Mouse (Mus musculus) embryonic facial prominence, embryonic 14.5 days (tissue): ENCODE results near the gene Pex5l. TPM values are rescaled to one million over a fixed set of nuclear protein-coding genes. Genes with fewer than 3 reads are reported as not detected.

Experiments
- ATAC-seq: fragments of 200-750 bp; cut with Nextera tagmentation; 2 replicates; pipeline ENCODE4 v1.8.0; 2017; ENCODE audit warnings: low read depth, moderate number of reproducible peaks, moderate TSS enrichment
- DNase-seq: peaks from one replicate; pipeline ENCODE4 v3.0.0-alpha.2; 2015; ENCODE audit warnings: low spot score
- H3K27ac ChIP-seq: fragments of 300-500 bp; sonication (generic); replicated peaks from 2 replicates; pipeline ENCODE4 v1.5.1; 2014; ENCODE audit warnings: low read depth, mild to moderate bottlenecking, low read length, moderate library complexity
- H3K27me3 ChIP-seq: fragments of 300-500 bp; sonication (generic); replicated peaks from 2 replicates; pipeline ENCODE4 v1.6.1; 2014; ENCODE audit warnings: low read length; ENCODE audit not compliant: control insufficient read depth, insufficient read depth
- H3K36me3 ChIP-seq: fragments of 300-500 bp; sonication (generic); 2 replicates; pipeline ENCODE4 v1.6.1; 2014; ENCODE audit warnings: low read length, mixed read lengths; ENCODE audit not compliant: control insufficient read depth, insufficient read depth
- H3K4me1 ChIP-seq: fragments of 300-500 bp; sonication (generic); 2 replicates; pipeline ENCODE4 v1.6.1; 2014; ENCODE audit warnings: antibody characterized with exemption, low read length; ENCODE audit not compliant: control insufficient read depth, insufficient read depth
- H3K4me2 ChIP-seq: fragments of 300-500 bp; sonication (generic); 2 replicates; pipeline ENCODE4 v1.6.1; 2014; ENCODE audit warnings: low read depth, mild to moderate bottlenecking, low read length, moderate library complexity, mixed read lengths
- H3K4me3 ChIP-seq: fragments of 300-500 bp; sonication (generic); 2 replicates; pipeline ENCODE4 v1.5.1; 2014; ENCODE audit warnings: low read depth, mild to moderate bottlenecking, low read length
- H3K9ac ChIP-seq: fragments of 300-500 bp; sonication (generic); 2 replicates; pipeline ENCODE4 v1.6.1; 2014; ENCODE audit warnings: low read depth, mild to moderate bottlenecking, low read length, moderate library complexity, mixed read lengths
- H3K9me3 ChIP-seq: fragments of 300-500 bp; sonication (generic); 2 replicates; pipeline ENCODE4 v1.6.1; 2016; ENCODE audit warnings: low read length; ENCODE audit not compliant: control insufficient read depth
- WGBS: fragments of 180-500 bp; shearing (Covaris S2); extraction: QIAGEN DNeasy Blood & Tissue Kit; methylation state at CpG from one replicate; pipeline ENCODE4 v1.1.7; 2014; 5-methylcytosine and 5-hydroxymethylcytosine counted together
- polyA plus RNA-seq: library from polyadenylated mRNA; unstranded; fragments of >200 nt; fragmentation: Nextera tagmentation; extraction: Ambion mirVana; gene quantifications from 2 replicates; pipeline ENCODE4 v1.2.1, GENCODE M21; 2014

The Pex5l gene
- 1.3 and 1.6 TPM in 2 replicates for polyA plus RNA-seq

GRCm38 (mm10) chr3:33142901-33143461 is at the start of gene Pex5l:
Pex5l (minus strand) TSS chr3:33143247.
- H3K4me3 ChIP-seq: peak within 1 kb of the TSS; percentile 50
- peaks cover 24% of the 10 kb centered on the region for H3K27me3 ChIP-seq
- peak; percentile 89 for DNase-seq
- H3K27ac ChIP-seq: no peak within 1 kb of the TSS
- peak within 1 kb of the TSS; percentile 84 for H3K4me2 ChIP-seq
- no peaks in the 10 kb centered on the region for H3K9me3 ChIP-seq
- peak within 1 kb of the TSS; percentile 46 for H3K9ac ChIP-seq
- ATAC-seq: peak; percentile 94
- WGBS: 0% methylated on average over 16 of the region's 88 CpGs
- 0 out of 2 replicates have a peak, but pooled peaks cover 3% of the 10 kb centered on the region for H3K4me1 ChIP-seq
- no peaks in the 10 kb centered on the region for H3K36me3 ChIP-seq

- DNase-seq (no peak), ATAC-seq (no peak)
- no peak overlapping the region for H3K4me3 ChIP-seq
- no peaks in the 10 kb centered on the region for H3K4me1 ChIP-seq
- 28% methylated on average over 3 of the region's 3 CpGs for WGBS
- no peak overlapping the region for H3K4me2 ChIP-seq
- no peaks in the 10 kb centered on the region for H3K36me3 ChIP-seq
- H3K9ac ChIP-seq: no peak overlapping the region
- no peaks in the 10 kb centered on the region for H3K9me3 ChIP-seq
- no peak overlapping the region for H3K27ac ChIP-seq
- H3K27me3 ChIP-seq: no peaks in the 10 kb centered on the region
Observed at GRCm38 (mm10) chr3:33165186-33165585, 22.1 kb upstream of the Pex5l start.

GRCm38 (mm10) chr3:33163821-33164220 is 20.8 kb upstream of the Pex5l start:
- no peak overlapping the region for H3K4me2 ChIP-seq
- H3K9ac ChIP-seq: no peak overlapping the region
- no peak overlapping the region for H3K4me3 ChIP-seq
- no peaks in the 10 kb centered on the region for H3K36me3 ChIP-seq
- DNase-seq (no peak), ATAC-seq (no peak)
- H3K27ac ChIP-seq: no peak overlapping the region
- no peaks in the 10 kb centered on the region for H3K9me3 ChIP-seq
- H3K27me3 ChIP-seq: no peaks in the 10 kb centered on the region
- no peaks in the 10 kb centered on the region for H3K4me1 ChIP-seq

- H3K27me3 ChIP-seq: peaks cover 24% of the 10 kb centered on the region
- ATAC-seq (no peak), DNase-seq (no peak)
- no peak overlapping the region for H3K9ac ChIP-seq
- peak overlapping the region; percentile 50 for H3K4me3 ChIP-seq
- 75% methylated on average over 7 of the region's 7 CpGs for WGBS
- H3K4me2 ChIP-seq: peak overlapping the region; percentile 84; the same call in 1 of the 2 replicates
- no peak overlapping the region for H3K27ac ChIP-seq
- H3K4me1 ChIP-seq: 0 out of 2 replicates have a peak, but pooled peaks cover 3% of the 10 kb centered on the region
- H3K9me3 ChIP-seq: no peaks in the 10 kb centered on the region
- H3K36me3 ChIP-seq: no peaks in the 10 kb centered on the region
Observed at GRCm38 (mm10) chr3:33143592-33143991, 545 bp upstream of the Pex5l start.

- H3K9ac ChIP-seq: peak overlapping the region; percentile 46
- no peak overlapping the region for H3K27ac ChIP-seq
- H3K4me1 ChIP-seq: 0 out of 2 replicates have a peak, but pooled peaks cover 3% of the 10 kb centered on the region
- WGBS: under 1% methylated on average over 17 of the region's 17 CpGs
- H3K9me3 ChIP-seq: no peaks in the 10 kb centered on the region
- ATAC-seq (peak; percentile 28; the same call in 1 of the 2 replicates), DNase-seq (no peak)
- no peaks in the 10 kb centered on the region for H3K36me3 ChIP-seq
- H3K4me3 ChIP-seq: peak overlapping the region; percentile 50
- peak overlapping the region; percentile 84 for H3K4me2 ChIP-seq
- H3K27me3 ChIP-seq: peaks cover 24% of the 10 kb centered on the region
Observed at GRCm38 (mm10) chr3:33142398-33142797, 649 bp downstream of the Pex5l start.

GRCm38 (mm10) chr3:33129944-33130343 is 13.1 kb downstream of the Pex5l start:
- DNase-seq: no peak

GRCm38 (mm10) chr3:33124796-33125195 is 18.3 kb downstream of the Pex5l start:
- H3K27ac ChIP-seq: no peak overlapping the region
- H3K36me3 ChIP-seq: no peaks in the 10 kb centered on the region
- 84% methylated on average over 5 of the region's 5 CpGs for WGBS
- H3K4me2 ChIP-seq: no peak overlapping the region
- DNase-seq: no peak
- H3K9ac ChIP-seq: no peak overlapping the region
- H3K4me1 ChIP-seq: no peaks in the 10 kb centered on the region
- H3K27me3 ChIP-seq: no peaks in the 10 kb centered on the region
- ATAC-seq: no peak
- H3K9me3 ChIP-seq: no peaks in the 10 kb centered on the region
- H3K4me3 ChIP-seq: no peak overlapping the region

More at GRCm38 (mm10) chr3:33129944-33130343, 13.1 kb downstream of the Pex5l start:
- no peak overlapping the region for H3K27ac ChIP-seq
- H3K27me3 ChIP-seq: no peaks in the 10 kb centered on the region
- H3K4me3 ChIP-seq: no peak overlapping the region
- H3K9ac ChIP-seq: no peak overlapping the region
- H3K4me2 ChIP-seq: no peak overlapping the region
- no peaks in the 10 kb centered on the region for H3K36me3 ChIP-seq
- ATAC-seq: no peak; the same call in 1 of the 2 replicates
- no peaks in the 10 kb centered on the region for H3K9me3 ChIP-seq
- H3K4me1 ChIP-seq: no peaks in the 10 kb centered on the region

- 82% methylated on average over 1 of the region's 2 CpGs for WGBS
- no peaks in the 10 kb centered on the region for H3K9me3 ChIP-seq
- no peaks in the 10 kb centered on the region for H3K36me3 ChIP-seq
- no peak overlapping the region for H3K4me3 ChIP-seq
- ATAC-seq (no peak), DNase-seq (no peak)
- H3K4me2 ChIP-seq: no peak overlapping the region
- no peaks in the 10 kb centered on the region for H3K4me1 ChIP-seq
- no peak overlapping the region for H3K9ac ChIP-seq
- no peak overlapping the region for H3K27ac ChIP-seq
- no peaks in the 10 kb centered on the region for H3K27me3 ChIP-seq
Observed at GRCm38 (mm10) chr3:33105785-33106184, 37.3 kb downstream of the Pex5l start.

- DNase-seq (no peak), ATAC-seq (no peak)
- Histone ChIP-seq H3K9ac (no peak overlapping the region), H3K36me3 (no peaks in the 10 kb centered on the region), H3K4me1 (no peaks in the 10 kb centered on the region), H3K4me2 (no peak overlapping the region), H3K9me3 (no peaks in the 10 kb centered on the region), H3K4me3 (no peak overlapping the region), H3K27ac (no peak overlapping the region), H3K27me3 (no peaks in the 10 kb centered on the region)
- WGBS: 93% methylated on average over 6 of the region's 6 CpGs
Observed at GRCm38 (mm10) chr3:33103501-33103900, 39.5 kb downstream of the Pex5l start.
